Mouse (Mus musculus) midbrain, embryonic 12.5 days (tissue): ENCODE data around the gene Rab3gap2. TPM values are rescaled to one million over a fixed set of nuclear protein-coding genes. Genes with fewer than 3 reads are reported as not detected.
"Not testable (repeated sequence)": the region's sequence is repeated elsewhere in the genome, so short reads cannot be mapped to it uniquely, and the experiment has no call there.

ENCODE experiments used
- ATAC-seq: fragments of 200-750 bp; cut with Nextera tagmentation; 2 replicates; pipeline ENCODE4 v1.8.0; 2017; ENCODE audit warnings: low read depth, moderate TSS enrichment, moderate library complexity; ENCODE audit not compliant: low FRiP score
- H3K27ac ChIP-seq: fragments of 300-500 bp; sonication (generic); replicated peaks from 2 replicates; pipeline ENCODE4 v1.5.1; 2016; ENCODE audit warnings: mild to moderate bottlenecking
- H3K27me3 ChIP-seq: fragments of 300-500 bp; sonication (generic); 2 replicates; pipeline ENCODE4 v1.6.1; 2016; ENCODE audit warnings: mild to moderate bottlenecking
- H3K36me3 ChIP-seq: fragments of 300-500 bp; sonication (generic); 2 replicates; pipeline ENCODE4 v1.6.1; 2016
- H3K4me1 ChIP-seq: fragments of 300-500 bp; sonication (generic); 2 replicates; pipeline ENCODE4 v1.6.1; 2016
- H3K4me2 ChIP-seq: fragments of 300-500 bp; sonication (generic); replicated peaks from 2 replicates; pipeline ENCODE4 v1.6.1; 2016; ENCODE audit warnings: mild to moderate bottlenecking, moderate library complexity
- H3K4me3 ChIP-seq: fragments of 300-500 bp; sonication (generic); 2 replicates; pipeline ENCODE4 v1.5.1; 2016; ENCODE audit warnings: mild to moderate bottlenecking
- H3K9ac ChIP-seq: fragments of 300-500 bp; sonication (generic); replicated peaks from 2 replicates; pipeline ENCODE4 v1.6.1; 2016; ENCODE audit warnings: mild to moderate bottlenecking, moderate library complexity
- H3K9me3 ChIP-seq: fragments of 300-500 bp; sonication (generic); 2 replicates; pipeline ENCODE4 v1.6.1; 2016; ENCODE audit warnings: mild to moderate bottlenecking
- WGBS: fragments of 180-500 bp; shearing (Covaris S2); methylation state at CpG from one replicate; pipeline ENCODE4 v1.1.7; 2016; 5-methylcytosine and 5-hydroxymethylcytosine counted together
- polyA plus RNA-seq: library from polyadenylated mRNA; unstranded; fragments of >200 nt; fragmentation: Nextera tagmentation; extraction: Ambion mirVana; gene quantifications from 2 replicates; pipeline ENCODE4 v1.2.1, GENCODE M21; 2016

Gene Rab3gap2
- polyA plus RNA-seq, 1 experiment from 2014 or later, result 25.0 TPM

GRCm38 (mm10) chr1:185315846-185316568, 112.1 kb downstream of the Rab3gap2 start:
- no peak for ATAC-seq
- peaks cover 69% of the 10 kb centered on the region for H3K36me3 ChIP-seq

GRCm38 (mm10) chr1:185327754-185328345, 123.9 kb downstream of the Rab3gap2 start:
- WGBS, result 65% methylated on average over 3 of the region's 3 CpGs
- ATAC-seq, H3K9ac ChIP-seq, H3K9me3 ChIP-seq, H3K27ac ChIP-seq, H3K27me3 ChIP-seq: not testable (repeated sequence)
- Histone ChIP-seq H3K4me1 (peaks cover 18% of the 10 kb centered on the region), H3K4me3 (peak overlapping the region; percentile 91; the same call in 1 of the 2 replicates), H3K36me3 (peaks cover 34% of the 10 kb centered on the region), H3K4me2 (peak overlapping the region; percentile 83)

More at GRCm38 (mm10) chr1:185315846-185316568, 112.1 kb downstream of the Rab3gap2 start:
- H3K27me3 ChIP-seq, result no peaks in the 10 kb centered on the region
- H3K4me2 ChIP-seq, result no peak overlapping the region
- 90% methylated on average over 16 of the region's 16 CpGs for WGBS
- no peak overlapping the region for H3K4me3 ChIP-seq
- H3K4me1 ChIP-seq, result no peaks in the 10 kb centered on the region
- H3K9ac ChIP-seq, result no peak overlapping the region
- H3K27ac ChIP-seq, result no peak overlapping the region
- no peaks in the 10 kb centered on the region for H3K9me3 ChIP-seq

GRCm38 (mm10) chr1:185328721-185329610, 125.0 kb downstream of the Rab3gap2 start, which contains the start of gene Iars2:
Iars2 (minus strand) TSS chr1:185329396.
- H3K9ac ChIP-seq, result peak within 1 kb of the TSS; percentile 90
- H3K4me1 ChIP-seq, result peaks cover 28% of the 10 kb centered on the region
- under 1% methylated on average over 76 of the region's 76 CpGs for WGBS
- peak within 1 kb of the TSS; percentile 83 for H3K4me2 ChIP-seq
- H3K27ac ChIP-seq, result peak within 1 kb of the TSS; percentile 91
- peak; percentile 87 for ATAC-seq
- no peaks in the 10 kb centered on the region for H3K27me3 ChIP-seq
- peaks cover 25% of the 10 kb centered on the region for H3K36me3 ChIP-seq
- H3K9me3 ChIP-seq, result no peaks in the 10 kb centered on the region
- peak within 1 kb of the TSS; percentile 91 for H3K4me3 ChIP-seq

- H3K4me2 ChIP-seq, result peak overlapping the region; percentile 83; the same call in 1 of the 2 replicates
Observed at GRCm38 (mm10) chr1:185329851-185330250, 125.9 kb downstream of the Rab3gap2 start.

GRCm38 (mm10) chr1:185331364-185331763, 127.4 kb downstream of the Rab3gap2 start:
- no peaks in the 10 kb centered on the region for H3K9me3 ChIP-seq
- H3K27ac ChIP-seq, result peak overlapping the region; percentile 84; the same call in 1 of the 2 replicates
- peaks cover 41% of the 10 kb centered on the region for H3K4me1 ChIP-seq
- WGBS, result 57% methylated on average over 5 of the region's 5 CpGs
- H3K27me3 ChIP-seq, result no peaks in the 10 kb centered on the region
- peak overlapping the region; percentile 69 for H3K4me2 ChIP-seq
- ATAC-seq, result no peak
- H3K36me3 ChIP-seq, result peaks cover 5% of the 10 kb centered on the region
- H3K9ac ChIP-seq, result no peak overlapping the region
- H3K4me3 ChIP-seq, result no peak overlapping the region

More at GRCm38 (mm10) chr1:185329851-185330250, 125.9 kb downstream of the Rab3gap2 start:
- H3K4me3 ChIP-seq, result no peak overlapping the region
- H3K4me1 ChIP-seq, result peaks cover 31% of the 10 kb centered on the region
- H3K27ac ChIP-seq, result no peak overlapping the region
- no peaks in the 10 kb centered on the region for H3K27me3 ChIP-seq
- H3K9ac ChIP-seq, result no peak overlapping the region
- no peaks in the 10 kb centered on the region for H3K9me3 ChIP-seq
- WGBS, result 91% methylated on average over 8 of the region's 8 CpGs
- peaks cover 17% of the 10 kb centered on the region for H3K36me3 ChIP-seq
- ATAC-seq, result no peak

- H3K4me3 ChIP-seq, result peak within 1 kb of the TSS; percentile 66
- no peaks in the 10 kb centered on the region for H3K27me3 ChIP-seq
- WGBS, result under 1% methylated on average over 32 of the region's 32 CpGs
- ATAC-seq, result peak; percentile 80
- peak within 1 kb of the TSS; percentile 69 for H3K4me2 ChIP-seq
- H3K27ac ChIP-seq, result peak within 1 kb of the TSS; percentile 84
- H3K4me1 ChIP-seq, result peaks cover 45% of the 10 kb centered on the region
- peak within 1 kb of the TSS; percentile 73 for H3K9ac ChIP-seq
- no peaks in the 10 kb centered on the region for H3K9me3 ChIP-seq
- no peaks in the 10 kb centered on the region for H3K36me3 ChIP-seq
Observed at GRCm38 (mm10) chr1:185331983-185332430, 128.1 kb downstream of the Rab3gap2 start, which contains the start of gene Bpnt1. Bpnt1 (plus strand) TSS chr1:185332149.

- Histone ChIP-seq H3K9me3 (no peaks in the 10 kb centered on the region), H3K36me3 (no peaks in the 10 kb centered on the region), H3K27me3 (no peaks in the 10 kb centered on the region), H3K4me3 (no peak overlapping the region), H3K4me1 (peaks cover 38% of the 10 kb centered on the region), H3K4me2 (no peak overlapping the region), H3K9ac (no peak overlapping the region), H3K27ac (no peak overlapping the region)
- WGBS, result 97% methylated on average over 5 of the region's 5 CpGs
- ATAC-seq, result no peak
Observed at GRCm38 (mm10) chr1:185333651-185334050, 129.7 kb downstream of the Rab3gap2 start.

- Histone ChIP-seq H3K27me3 (no peaks in the 10 kb centered on the region), H3K27ac (no peak overlapping the region), H3K9me3 (no peaks in the 10 kb centered on the region), H3K9ac (no peak overlapping the region), H3K4me2 (no peak overlapping the region), H3K4me1 (peaks cover 38% of the 10 kb centered on the region), H3K36me3 (no peaks in the 10 kb centered on the region), H3K4me3 (no peak overlapping the region)
- ATAC-seq, result no peak
- 96% methylated on average over 4 of the region's 4 CpGs for WGBS
Observed at GRCm38 (mm10) chr1:185334136-185334535, 130.2 kb downstream of the Rab3gap2 start.

- H3K36me3 ChIP-seq, result peaks cover 9% of the 10 kb centered on the region
- H3K4me3 ChIP-seq, result no peak overlapping the region
- peaks cover 35% of the 10 kb centered on the region for H3K4me1 ChIP-seq
- no peaks in the 10 kb centered on the region for H3K9me3 ChIP-seq
- WGBS, result 68% methylated on average over 6 of the region's 6 CpGs
- H3K27ac ChIP-seq, result no peak overlapping the region
- no peak overlapping the region for H3K9ac ChIP-seq
- no peak overlapping the region for H3K4me2 ChIP-seq
- H3K27me3 ChIP-seq, result no peaks in the 10 kb centered on the region
- ATAC-seq, result no peak
Observed at GRCm38 (mm10) chr1:185335231-185335765, 131.4 kb downstream of the Rab3gap2 start.
